Mouse (Mus musculus): ENCODE data around the gene Cbln1.

DNA sequence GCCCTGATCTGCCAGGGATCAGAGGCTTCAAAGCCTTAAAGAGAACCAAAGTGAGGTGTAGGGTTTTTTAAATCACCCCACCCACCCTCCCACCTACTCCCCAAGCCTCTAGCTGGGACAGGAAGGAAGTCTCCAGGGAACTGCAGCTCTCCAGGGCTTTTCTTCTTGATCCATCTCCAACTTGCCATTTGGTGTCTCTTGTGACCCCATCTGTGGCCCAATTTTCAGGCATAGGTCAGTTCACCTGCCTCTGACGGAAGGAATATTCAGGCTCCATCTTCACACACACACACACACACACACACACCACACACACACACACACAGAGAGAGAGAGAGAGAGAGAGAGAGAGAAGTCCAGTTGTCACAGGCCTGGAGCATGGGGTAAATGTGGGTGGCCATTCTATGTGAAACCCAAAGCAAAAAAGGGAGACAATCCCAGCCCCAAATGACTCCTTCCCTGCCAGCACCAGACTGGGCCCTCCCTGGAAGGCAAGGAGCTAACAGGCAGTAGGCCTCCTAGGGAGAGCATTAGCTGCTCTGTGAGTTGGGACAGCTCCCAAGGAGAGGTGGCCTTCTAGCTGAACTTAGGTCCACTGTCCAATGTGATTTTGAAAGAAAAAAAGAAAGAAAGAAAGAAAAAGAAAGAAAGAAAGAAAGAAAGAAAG is 5.3 kb downstream of the Cbln1 start:
- TF ChIP-seq POLR2A (IDR thresholded peaks at IDR 0.05; ENCODE audit: insufficient read length, low read depth) (no peak), MAX (IDR thresholded peaks at IDR 0.05; ENCODE audit: low read depth) (no peak), TCF12 (IDR thresholded peaks at IDR 0.05; ENCODE audit: insufficient read depth, poor library complexity, severe bottlenecking) (no peak), CEBPB (IDR thresholded peaks at IDR 0.05; ENCODE audit: insufficient read depth, poor library complexity, severe bottlenecking) (no peak), MYOD1 (IDR thresholded peaks at IDR 0.05; ENCODE audit: control insufficient read depth in 1 of 3, insufficient read length in 2 of 3, low read depth in 2 of 3) (no peak), USF1 (IDR thresholded peaks at IDR 0.05; ENCODE audit: low read depth) (no peak), E2F4 (IDR thresholded peaks at IDR 0.05; ENCODE audit: insufficient read depth) (no peak), MYOG (IDR thresholded peaks at IDR 0.05; ENCODE audit: control insufficient read depth in 1 of 3, insufficient read depth in 1 of 3, insufficient read length in 2 of 3, low read depth in 2 of 3) (no peak), TCF3 (IDR thresholded peaks at IDR 0.05; ENCODE audit: insufficient read length, low read depth) (no peak), POLR2AphosphoS2 (IDR thresholded peaks at IDR 0.05; ENCODE audit: insufficient read length, low read depth) (no peak), REST (IDR thresholded peaks at IDR 0.05; ENCODE audit: insufficient read depth, insufficient read length) (no peak), SRF (IDR thresholded peaks at IDR 0.05; ENCODE audit: control insufficient read depth, insufficient read length, low read depth) (no peak)
